Mouse (Mus musculus) retina, postnatal 7 days (tissue): ENCODE measurements at regions not wholly inside any gene's neighbourhood (a gene's known extent, or its start where the extent isn't known, plus 50 kb on each side); places are given as distances from the start of the nearest gene placed in this dataset.

Experiments
- DNase-seq: peaks from one replicate; pipeline ENCODE4 v3.0.0-alpha.2; 2012; ENCODE audit warnings: low read depth, low spot score

GRCm38 (mm10) chr4:152935484-152935883 lies 457.8 kb upstream of the Kcnab2 start:
- no peak for DNase-seq

- DNase-seq: no peak
These were observed 450.8 kb upstream of the Kcnab2 start for GRCm38 (mm10) chr4:152928422-152928985.

- no peak for DNase-seq
These were observed 442.6 kb upstream of the Kcnab2 start for GRCm38 (mm10) chr4:152920261-152920660.

- DNase-seq: no peak
These were observed 442.2 kb upstream of the Kcnab2 start for GRCm38 (mm10) chr4:152919851-152920250.

- no peak for DNase-seq
These were observed 438.9 kb upstream of the Kcnab2 start for GRCm38 (mm10) chr4:152916576-152916975.

DNA sequence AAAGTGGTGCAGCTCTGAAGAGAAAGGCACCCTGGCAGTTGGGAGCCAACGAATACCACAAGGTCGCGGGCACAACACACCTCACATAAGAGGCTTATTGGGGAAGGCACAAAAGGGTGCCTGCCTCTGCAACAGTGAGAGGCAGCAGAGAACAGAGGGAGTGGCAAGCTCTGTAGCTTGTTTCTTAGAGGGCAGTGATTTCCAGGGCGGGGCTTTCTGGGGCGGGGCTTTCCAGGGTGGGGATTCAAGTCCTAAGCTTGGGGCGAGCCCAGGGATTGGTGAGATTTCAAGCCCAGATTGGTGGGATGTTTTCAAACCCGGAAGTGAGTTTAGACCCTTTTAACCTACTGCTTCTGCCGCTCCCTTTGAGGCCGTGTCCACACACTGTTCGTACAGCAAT lies 435.8 kb upstream of the Kcnab2 start:
- no peak for DNase-seq

- no peak for DNase-seq
These were observed 435.2 kb upstream of the Kcnab2 start for GRCm38 (mm10) chr4:152912846-152913245.

GRCm38 (mm10) chr4:152908235-152908634 lies 430.6 kb upstream of the Kcnab2 start:
- DNase-seq: no peak

GRCm38 (mm10) chr4:152902851-152903250 lies 425.2 kb upstream of the Kcnab2 start:
- no peak for DNase-seq

GRCm38 (mm10) chr4:152900049-152900448 lies 422.4 kb upstream of the Kcnab2 start:
- no peak for DNase-seq

GRCm38 (mm10) chr4:152895076-152895475 lies 417.4 kb upstream of the Kcnab2 start:
- DNase-seq: no peak

DNA sequence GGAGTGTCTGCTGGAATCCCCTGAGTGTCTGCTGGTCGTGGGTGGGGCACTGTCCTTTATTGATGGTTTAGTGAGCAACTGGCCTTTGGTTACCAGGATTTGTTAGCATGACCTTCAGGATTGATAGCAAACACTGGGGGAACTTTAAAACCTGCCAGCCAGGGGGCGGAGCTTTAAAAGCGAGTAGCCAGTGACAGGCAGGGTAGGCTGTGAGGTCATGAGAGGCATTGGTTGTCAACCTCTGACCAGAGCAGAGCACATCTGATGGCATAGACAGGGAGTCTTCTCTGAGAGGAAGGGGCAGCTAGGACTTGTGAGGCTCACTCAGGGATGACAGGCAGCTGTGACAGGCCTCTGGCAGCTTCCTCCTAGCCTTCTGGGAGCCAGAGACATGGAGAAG lies 415.3 kb upstream of the Kcnab2 start:
- no peak for DNase-seq

GRCm38 (mm10) chr4:152889211-152889610 lies 411.5 kb upstream of the Kcnab2 start:
- no peak for DNase-seq

DNA sequence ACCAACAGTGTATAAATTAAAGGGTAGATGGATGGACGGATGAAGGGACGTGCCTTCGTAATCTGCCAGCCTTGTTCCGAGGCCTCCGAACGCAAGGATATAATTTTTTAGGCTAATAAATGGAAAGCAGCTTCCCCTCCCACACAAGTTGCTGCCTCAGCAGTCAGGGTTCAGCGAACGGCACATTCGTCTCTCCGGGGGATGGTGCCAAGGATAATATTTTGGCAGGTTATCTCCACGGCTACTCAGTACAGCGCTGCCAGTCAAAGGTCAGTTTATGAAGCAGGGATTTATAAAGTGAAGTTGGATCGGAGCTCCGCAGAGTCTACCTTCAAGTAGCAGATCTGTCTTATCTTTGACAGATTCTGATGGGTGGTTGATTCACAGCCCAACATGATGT lies 410.6 kb upstream of the Kcnab2 start:
- no peak for DNase-seq

DNA sequence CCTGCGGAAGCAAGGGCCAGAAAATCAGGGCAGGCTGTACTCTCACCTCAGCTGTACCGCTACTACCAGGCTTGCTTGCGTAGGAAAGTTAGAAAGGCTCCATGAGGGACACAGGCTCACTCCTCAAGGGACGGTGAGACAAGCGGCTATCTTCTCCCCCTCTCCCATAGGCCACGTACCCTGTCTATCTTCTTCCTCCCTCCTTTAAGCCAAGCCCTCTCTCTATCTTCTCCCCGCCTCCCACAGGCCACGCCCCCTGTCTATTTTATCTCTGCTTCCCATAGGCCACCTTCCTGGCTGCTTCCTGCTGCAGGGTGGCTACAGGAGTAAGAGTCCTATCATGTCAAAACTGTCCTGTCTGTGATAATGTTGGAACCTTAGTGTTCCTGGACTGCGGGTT lies 409.1 kb upstream of the Kcnab2 start:
- no peak for DNase-seq

GRCm38 (mm10) chr4:152881433-152881930 lies 403.8 kb upstream of the Kcnab2 start:
- DNase-seq: no peak

- DNase-seq: no peak
These were observed 402.7 kb upstream of the Kcnab2 start for GRCm38 (mm10) chr4:152880368-152880767.

DNA sequence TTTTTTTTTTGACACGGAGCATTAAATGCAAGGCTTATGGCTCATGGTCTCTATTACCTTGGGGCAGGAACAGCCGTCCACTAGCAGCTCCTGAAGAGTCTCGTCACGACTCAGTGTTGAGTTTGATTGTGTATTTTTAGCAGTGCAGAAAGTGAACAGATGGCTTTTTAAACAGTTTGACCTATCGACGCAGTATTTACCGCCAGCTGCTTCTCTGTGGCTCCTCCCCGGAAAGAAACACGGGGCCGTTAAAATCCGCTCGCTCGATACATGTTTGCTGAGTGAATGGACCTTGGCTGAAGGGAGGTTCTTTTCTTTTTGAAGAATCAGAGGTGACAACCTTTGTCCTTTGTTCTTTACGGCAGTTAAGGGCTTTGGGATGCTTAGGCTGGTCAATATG lies 401.3 kb upstream of the Kcnab2 start:
- no peak for DNase-seq

DNA sequence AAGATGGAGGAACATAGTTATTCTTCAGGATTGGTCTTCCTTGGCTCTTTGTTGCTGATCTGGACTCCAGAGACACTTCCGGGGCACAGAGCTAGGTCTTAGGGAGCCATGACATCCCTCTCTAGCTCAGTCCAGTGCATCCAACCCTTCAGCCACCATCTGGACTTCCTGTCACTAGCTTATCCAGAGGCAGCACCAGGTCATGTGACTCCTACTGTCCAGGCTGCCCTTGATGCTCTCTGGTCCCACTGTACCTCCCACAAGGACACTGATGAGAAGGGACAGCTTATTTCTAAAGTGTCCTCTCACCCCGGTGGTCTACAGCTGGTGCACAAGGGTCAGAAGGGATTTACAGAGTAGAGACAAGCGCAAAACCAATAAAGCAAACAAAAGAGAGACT lies 400.7 kb upstream of the Kcnab2 start:
- no peak for DNase-seq

- DNase-seq: no peak
These were observed 392.4 kb upstream of the Kcnab2 start for GRCm38 (mm10) chr4:152870046-152870445.

GRCm38 (mm10) chr4:152865894-152866293 lies 388.2 kb upstream of the Kcnab2 start:
- DNase-seq: no peak

DNA sequence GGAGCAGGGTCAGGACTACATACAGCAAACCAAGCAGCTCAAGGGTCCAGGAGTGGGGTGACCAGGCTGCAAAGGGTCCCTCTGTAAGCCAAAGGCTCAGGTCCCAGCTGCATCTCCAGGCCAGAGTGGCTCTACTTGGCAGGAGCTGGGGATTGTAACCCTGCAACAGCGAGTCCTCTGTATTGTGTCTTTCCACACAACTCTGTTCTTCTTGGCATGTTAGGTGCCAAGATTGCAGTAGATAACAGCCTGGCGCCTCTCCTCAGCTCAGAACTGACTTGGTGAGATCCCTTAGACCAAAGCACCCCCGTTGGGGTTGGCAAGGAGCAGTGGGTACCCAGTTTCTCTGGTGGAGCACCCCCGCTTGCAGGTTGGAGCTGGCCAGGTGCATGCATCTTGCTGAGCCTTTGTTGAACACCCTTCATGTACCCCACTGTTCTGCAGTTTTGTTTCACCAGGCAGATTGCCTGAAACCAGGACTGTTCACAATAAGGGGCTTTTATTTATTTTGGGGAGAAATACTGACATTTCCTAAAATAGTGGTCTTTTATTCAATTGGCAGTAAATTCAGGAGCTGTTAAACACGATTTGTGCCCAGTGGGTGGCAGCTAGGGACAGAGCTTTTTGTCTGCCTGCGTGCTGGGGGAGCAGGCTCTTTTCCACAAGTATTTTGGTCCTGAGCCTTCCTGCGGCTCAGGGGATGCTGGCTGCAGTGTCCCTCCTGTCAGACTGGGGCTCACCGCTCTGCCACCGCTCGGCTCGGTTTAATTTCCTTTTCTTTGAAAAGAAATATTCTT lies 385.3 kb upstream of the Kcnab2 start:
- no peak for DNase-seq

DNA sequence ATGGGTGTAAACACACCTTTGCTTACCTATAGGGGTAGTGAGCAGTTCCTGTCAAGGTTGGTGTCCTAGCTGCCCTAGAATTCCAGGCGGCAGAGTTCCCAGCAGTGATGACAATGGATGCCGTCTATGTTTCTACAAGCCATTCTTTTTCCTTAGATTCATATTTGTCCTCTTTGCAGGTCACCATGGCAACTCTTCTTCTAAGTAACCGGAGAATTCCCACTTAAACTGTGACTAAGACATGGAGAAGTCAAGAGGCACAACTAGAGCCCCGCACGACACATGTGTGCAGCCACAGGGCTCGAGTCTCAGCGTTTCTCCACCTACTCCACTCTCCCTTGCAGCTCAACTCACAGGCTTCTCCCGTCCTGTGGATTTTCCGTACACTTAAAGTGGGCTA lies 381.5 kb upstream of the Kcnab2 start:
- no peak for DNase-seq
